Mouse (Mus musculus) WW6 (cell line): ENCODE measurements around the gene Atad2b.

ENCODE experiments used
- DNase-seq: peaks from one replicate; pipeline ENCODE4 v3.0.0-alpha.2; 2013; ENCODE audit warnings: low read depth, low spot score

Gene Atad2b

DNA sequence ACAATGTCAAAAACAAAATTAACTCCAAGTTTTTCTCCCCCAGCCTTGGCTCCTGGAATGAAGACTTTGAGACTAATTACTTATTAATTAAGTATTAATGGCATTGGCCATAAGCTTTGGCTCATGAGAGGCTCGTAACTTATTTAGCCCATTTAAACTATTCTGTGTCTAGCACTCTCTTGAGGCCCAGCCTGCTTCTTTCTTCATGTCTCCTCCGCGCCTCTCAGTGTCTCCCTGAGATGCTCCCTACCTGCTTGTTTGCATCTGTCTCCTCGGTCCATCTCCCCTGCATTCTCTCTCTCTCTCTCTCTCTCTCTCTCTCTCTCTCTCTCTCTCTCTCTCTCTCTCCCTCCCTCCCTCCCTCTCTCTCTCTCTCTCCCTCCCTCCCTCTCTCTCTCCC lies 164.3 kb downstream of the Atad2b start:
- DNase-seq, result no peak

DNA sequence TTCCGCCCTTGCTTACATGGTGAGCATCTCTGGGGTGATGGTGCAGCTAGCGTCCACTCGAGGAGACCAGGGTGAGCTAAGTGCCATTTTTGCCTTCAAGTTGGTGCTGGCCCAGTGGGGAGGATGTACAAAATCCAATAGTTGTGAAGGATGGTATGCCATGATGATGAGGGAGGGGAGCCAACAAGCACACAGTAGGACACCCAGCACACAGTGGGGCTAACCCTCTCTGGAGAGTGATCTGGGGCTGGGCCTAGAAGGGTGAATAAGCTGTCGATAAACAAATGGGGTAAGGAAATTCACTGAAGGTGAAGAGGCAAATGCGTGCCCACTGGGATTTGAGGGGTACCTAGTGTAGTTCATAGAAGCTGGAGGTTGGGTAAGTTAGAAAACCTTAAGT lies 167.6 kb downstream of the Atad2b start:
- DNase-seq, result no peak

DNA sequence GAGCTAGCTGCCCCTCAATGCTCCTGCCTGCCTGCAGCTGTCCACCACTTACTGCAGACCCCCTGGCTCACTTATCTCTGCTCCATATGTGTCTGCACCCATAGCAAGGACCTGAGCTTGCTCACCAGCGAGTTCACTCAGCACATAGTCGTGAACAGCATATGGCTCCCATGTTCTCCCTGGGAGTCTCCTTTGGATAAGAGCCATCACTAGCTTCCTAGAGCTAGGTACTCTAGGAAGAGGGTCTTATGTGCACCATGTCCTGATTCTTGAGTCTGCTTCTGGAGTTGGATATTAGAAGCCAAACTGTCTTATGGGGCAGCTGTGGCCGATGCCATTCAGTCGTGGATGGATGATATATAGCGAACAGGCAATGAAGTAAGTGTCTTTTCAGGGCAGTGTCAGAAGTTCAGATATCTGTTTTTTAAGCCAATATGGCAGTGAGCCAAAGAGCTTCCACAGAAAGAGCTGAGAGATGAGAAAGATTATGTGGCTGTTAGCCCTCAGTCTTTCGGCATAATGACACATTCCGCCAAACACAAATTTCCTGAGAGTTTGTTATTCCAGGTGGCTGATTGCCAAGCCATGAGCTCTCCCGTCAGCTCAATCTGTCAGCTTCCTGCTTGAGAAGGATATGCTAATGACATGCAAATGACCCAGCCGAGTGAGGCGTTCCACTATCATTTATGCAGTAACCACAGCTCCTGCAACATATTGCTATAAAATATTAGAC lies 170.8 kb downstream of the Atad2b start:
- DNase-seq, result no peak

DNA sequence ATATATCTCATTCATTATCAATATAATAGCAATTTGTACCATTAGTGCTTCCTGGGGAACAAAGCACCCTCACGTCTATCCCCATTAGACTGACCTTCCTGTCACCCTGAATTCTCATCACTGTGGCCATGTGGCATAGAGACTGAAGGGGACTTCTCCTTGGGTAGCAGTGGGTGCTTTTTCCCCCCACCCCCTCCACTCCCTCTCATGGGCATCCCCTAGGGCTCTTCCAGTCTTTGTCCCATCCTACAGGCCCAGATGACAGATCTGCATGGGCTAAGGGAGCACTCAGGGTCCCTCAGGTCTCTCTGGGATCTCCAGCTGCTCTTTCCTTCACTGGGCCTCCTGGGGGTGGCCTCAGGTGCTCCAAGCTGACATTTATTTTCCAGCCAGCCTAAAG lies 171.5 kb downstream of the Atad2b start:
- DNase-seq, result no peak
